Mouse (Mus musculus): ENCODE measurements around the gene Eps15.

DNA sequence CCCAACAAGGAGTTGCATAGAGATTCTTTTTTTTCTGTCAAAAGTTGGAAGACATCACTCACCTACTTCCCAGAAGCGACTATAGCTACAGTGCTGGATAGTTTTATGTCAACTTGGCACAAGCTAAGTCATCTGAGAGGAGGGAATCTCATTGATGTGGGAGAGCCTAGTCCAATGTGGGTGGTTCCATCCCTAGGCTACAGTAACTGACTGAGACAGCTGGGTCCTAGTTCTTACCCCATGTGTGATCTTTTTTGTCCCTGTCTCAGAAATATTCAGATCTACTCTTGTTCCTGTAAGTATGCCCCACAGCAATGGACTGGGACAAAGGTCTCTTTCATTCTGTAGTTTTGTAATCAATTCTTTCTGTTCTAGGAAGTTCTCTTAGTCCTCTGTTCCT lies 137.9 kb downstream of the Eps15 start:
- TF ChIP-seq EP300 (IDR thresholded peaks at IDR 0.05; ENCODE audit: low read depth), result no peak
- TF ChIP-seq CTCF (IDR thresholded peaks at IDR 0.05; ENCODE audit: low read depth), result no peak
